Mouse (Mus musculus) C2C12 (cell line): ENCODE results near the gene Ocrl.

ENCODE experiments used
- CEBPB ChIP-seq: IDR thresholded peaks from one replicate; pipeline ENCODE4 v1.6.1; 2011; ENCODE audit warnings: low read depth, mild to moderate bottlenecking, control low read depth, moderate library complexity
- MYOG ChIP-seq: IDR thresholded peaks from one replicate; pipeline ENCODE4 v1.6.1; 2011; ENCODE audit not compliant: control insufficient read depth, insufficient read length; ENCODE audit errors: extremely low read depth

- no peak for TF ChIP-seq CEBPB
- no peak for TF ChIP-seq MYOG
These were observed 50.4 kb downstream of the Ocrl start for GRCm38 (mm10) chrX:47962579-47962978.
